Mouse (Mus musculus) gastrocnemius, postnatal 25 days (tissue): ENCODE measurements around the gene Haghl. TPM values are rescaled to one million over a fixed set of nuclear protein-coding genes. Genes with fewer than 3 reads are reported as not detected.
"Not testable (repeated sequence)": the region's sequence is repeated elsewhere in the genome, so short reads cannot be mapped to it uniquely, and the experiment has no call there.

ENCODE experiments used
- DNase-seq: peaks from one replicate; pipeline ENCODE4 v3.0.0; 2022
- total RNA-seq, 2 experiments: library from RNA; stranded (reverse); gene quantifications; 1 replicate in 1 of 2; 2 replicates in 1 of 2; pipeline ENCODE4 v1.2.3; 2021

Gene Haghl
- total RNA-seq, 2 experiments from 2014 or later = 9.0 to 10.5 TPM

DNA sequence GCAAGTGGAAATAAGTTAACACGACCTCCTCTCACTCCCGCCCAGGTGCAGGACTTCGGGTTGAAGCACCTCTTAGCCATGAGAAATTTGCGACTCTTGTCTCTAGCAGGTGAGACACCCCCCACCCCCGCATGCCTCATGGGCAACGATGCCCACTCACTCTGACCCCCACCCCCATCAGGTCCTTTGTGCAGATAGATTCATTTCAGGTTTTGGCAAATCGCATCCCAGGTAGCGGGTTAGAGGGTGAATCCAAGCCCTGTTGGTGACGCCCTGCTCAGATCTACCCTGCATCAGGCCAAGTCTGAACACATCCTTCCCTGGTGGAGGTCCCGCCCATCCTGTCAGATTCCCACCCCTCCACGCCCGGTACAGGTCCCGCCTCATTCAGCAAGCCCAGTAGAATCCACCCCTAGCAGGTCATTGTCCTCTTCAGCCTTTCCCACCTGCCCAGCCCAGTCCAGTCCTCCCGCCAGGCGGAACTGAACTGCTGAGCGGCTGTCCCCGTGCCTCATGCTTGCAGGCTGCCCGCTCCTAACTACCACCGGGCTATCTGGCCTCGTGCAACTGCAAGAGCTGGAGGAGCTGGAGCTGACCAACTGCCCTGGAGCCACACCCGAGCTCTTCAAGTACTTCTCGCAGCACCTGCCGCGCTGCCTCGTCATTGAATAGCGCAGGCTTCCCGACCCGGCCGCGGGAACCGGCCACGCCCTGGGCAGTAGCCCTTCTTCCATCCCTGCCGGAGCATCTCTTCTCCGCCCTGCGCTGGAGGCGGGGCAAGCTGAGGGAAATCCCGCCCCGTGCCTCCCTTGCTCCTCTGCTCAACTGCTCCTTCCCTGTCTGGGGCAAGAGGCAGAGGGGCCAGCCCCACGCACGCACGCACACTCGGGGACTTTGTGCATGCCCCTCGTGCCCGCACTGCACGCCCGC is 33.6 kb upstream of the Haghl start:
- no peak for DNase-seq

DNA sequence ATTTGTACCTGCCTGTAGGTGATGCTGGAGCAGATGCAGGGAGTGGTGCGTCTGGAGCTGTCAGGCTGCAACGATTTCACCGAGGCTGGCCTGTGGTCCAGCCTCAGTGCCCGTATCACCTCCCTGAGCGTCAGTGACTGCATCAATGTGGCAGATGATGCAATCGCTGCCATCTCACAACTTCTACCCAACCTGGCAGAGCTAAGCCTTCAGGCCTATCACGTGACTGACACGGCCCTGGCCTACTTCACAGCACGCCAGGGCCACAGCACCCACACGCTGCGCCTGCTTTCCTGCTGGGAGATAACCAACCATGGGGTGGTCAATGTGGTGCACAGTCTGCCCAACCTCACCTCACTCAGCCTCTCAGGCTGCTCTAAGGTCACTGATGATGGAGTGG is 32.2 kb upstream of the Haghl start:
- no peak for DNase-seq

DNA sequence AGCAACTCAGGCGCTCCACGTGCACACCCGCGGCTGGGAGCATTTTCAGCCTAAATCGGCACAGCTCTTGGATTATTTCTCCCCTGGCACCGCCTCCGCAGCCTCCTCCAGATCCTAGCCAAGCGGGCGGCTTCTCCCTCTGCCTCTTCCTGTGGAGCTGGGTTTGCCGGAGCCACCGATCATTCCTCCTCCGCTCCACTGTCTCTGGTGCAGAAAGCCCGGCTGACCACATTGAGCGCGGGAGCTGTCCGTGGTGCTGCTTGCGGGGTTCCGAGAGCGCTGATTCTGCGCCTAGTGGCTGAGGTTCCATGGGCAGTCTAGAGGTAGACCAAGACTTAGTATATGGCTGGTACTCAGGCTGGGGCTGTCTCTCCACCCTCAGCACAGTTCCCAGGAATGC is 28.0 kb upstream of the Haghl start:
- peak; percentile 55 for DNase-seq

DNA sequence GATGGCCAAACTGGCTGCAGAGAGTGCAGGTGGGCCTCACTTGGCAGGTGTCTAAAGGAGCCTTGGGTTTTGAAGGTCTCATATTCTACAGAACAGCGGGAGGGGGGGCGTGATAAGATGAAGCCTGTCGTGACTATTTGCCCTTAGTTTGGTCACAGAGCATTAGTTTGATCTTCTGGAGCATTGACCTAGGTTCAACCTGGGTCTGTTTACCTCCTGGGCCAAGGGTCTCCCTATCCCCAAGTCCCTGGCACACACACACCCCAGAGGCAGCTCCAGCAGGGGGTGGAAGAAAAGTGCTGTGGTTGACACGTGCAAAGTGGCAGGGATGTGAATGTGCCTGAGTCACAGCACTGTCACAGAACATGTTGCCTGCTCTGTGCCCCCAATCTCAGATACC is 25.4 kb upstream of the Haghl start:
- DNase-seq = no peak

DNA sequence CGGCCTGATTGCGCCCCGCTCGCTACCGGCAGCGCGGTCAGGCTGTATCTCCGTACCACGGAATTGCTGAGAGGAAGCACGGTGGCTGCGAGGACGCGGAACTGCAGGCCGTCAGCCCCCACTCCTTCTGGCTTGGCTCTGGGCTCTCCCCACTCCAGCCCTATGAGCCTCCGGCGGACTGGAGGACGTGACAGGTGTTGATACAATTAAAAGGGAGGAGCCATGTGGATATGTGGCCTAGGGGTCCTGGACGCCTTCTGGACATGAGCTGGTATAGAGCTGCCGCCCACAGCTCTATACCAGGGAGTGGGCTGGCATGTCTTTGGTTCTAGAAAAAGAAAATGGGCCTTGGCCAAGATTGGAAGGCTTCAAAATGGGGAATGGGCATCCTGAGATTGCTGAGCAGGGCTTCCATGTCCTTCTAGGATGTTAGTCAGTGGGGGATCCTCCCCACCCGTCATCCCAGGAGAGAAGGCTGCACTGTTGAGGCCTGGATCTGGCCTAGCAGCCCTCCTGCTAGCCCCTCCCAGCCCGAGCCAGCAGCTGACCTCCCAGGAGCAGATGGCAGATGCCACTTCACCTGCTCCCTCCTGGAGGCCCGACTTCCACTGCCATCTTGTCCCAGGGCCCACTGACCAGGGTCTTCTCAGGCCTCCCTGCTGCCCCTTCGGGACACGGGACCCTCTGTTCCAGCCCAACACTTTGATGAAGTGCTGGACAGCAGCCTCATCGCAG is 24.3 kb upstream of the Haghl start:
- DNase-seq = no peak

DNA sequence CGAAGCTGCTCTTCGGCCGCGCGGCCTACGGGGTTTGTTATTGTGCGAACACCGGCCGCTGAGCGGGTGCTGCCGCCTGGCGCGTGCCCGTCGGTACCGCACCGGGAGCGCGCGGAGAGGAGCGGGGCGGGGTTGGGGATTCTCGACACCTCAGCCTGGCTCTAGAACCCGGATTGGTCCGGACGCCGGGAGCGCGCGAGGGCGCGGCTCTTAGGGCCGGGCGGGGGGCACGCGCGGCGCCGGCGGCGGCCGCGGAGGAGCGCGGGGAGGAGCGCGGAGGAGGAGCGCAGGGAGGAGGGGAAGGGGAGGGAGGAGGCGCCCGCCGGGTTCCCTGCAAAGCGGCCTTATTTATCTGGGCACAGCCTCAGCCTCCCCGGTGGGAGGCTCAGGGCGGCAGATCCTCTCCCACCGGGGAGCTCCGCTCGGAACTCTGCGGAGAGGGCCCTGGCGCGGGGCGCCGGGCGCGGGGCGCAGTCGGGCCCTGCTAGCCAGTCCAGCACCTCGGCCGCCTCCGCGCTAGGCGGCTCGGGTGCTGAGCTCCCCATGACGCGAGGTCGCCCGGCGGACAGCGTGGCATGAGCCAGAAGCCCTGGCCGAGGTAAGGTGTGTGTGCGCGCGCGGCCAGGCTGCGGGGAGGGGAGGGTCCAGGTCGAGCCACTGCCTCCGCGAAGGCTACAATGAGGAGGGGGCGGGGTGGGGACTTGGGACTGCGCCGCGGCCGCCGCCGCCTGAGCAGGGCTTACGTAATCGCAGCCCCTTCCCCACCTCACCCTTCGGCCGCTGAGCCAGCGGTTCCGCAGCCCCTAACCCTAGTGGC is 23.5 kb upstream of the Haghl start, which contains the start of gene Fbxl16:
Fbxl16 (plus strand) TSS at position 297 of the 817 bp plus-strand sequence.
- DNase-seq = peak; percentile 55

DNA sequence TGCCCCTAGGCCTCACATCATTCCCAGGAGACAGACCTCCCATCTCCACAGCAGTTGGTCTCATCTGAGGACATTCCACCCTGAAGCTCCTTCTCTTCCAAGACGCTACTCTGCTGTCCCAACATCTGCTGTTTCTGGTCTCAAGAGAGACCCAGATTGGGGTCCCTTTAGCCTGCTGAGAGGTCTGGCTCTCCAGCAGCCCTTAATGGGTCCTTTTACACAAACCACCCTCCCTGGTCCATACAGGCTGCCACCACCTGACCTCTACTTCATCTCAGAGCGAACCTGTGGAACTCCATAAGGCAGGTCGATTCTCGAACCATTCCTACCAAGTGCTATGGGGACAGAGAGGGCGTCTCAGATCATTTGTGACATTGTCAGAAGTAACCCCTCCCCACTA is 22.6 kb upstream of the Haghl start:
- DNase-seq = no peak

DNA sequence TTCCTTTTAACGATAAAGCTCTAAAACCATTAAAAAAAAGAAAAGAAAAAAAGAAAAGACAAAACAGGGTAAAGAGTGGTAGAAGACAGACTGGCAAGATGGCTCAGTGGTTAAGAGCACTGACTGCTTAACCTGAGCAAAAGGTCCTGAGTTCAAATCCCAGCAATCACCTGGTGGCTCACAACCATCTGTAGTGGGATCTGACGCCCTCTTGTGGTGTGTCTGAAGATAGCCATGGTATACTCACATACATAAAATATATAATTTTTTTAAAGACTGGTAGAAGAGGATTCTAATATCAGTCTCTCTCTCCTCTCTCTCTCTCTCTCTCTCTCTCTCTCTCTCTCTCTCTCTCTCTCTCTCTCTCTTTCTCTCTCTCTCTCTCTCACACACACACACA is 22.0 kb upstream of the Haghl start:
- DNase-seq = not testable (repeated sequence)

DNA sequence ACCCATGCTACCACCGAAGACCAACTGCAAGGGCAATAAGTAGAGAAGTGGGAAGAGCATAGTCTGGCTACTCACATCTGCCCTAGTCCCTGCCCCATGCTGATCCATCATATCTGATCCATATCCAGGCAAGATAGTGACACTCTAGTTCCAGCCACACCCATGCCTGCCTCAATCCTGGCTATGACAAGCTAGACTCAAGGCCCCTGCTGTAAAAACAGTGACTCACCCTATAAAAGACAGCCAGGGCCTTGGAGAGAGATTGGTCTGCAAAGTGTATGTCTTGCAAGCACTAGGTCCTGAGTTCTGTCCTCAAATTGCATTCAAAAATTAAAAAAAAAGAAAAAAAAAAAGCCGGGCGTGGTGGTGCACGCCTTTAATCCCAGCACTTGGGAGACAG is 21.0 kb upstream of the Haghl start:
- DNase-seq = no peak

DNA sequence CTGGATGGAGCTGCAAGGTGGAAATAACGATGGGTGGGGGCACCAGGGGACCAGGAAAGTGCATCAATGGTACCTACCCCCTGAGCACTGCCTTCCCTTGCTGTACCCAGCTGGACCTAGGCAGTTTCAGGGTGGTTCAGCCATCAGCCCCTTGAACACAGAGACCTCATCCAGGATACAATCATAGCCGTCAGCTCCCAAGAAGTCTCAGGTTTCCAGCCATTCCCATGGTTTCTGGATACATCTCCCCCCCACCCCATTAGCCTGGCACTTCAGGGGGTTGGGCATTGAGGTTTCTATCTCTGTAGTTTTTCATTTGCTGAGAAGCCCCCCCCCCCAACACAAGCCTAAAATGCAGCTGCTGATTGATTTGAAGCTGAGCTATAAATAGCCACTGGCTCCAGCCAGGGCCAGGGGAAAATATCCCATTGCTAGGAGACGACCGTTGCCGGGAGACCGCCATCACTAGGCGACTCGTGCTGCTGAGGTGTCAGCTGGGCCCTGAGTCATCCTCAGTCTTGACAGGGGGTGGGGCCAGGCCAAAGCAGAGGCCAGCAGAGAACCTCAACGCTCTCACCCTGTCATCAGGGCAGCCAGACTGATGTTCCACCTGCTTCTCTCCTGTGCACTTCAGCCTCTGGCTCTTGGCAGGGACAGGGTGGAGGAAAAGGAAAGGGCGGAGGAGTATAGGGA is 17.5 kb upstream of the Haghl start:
- peak; percentile 55 for DNase-seq

DNA sequence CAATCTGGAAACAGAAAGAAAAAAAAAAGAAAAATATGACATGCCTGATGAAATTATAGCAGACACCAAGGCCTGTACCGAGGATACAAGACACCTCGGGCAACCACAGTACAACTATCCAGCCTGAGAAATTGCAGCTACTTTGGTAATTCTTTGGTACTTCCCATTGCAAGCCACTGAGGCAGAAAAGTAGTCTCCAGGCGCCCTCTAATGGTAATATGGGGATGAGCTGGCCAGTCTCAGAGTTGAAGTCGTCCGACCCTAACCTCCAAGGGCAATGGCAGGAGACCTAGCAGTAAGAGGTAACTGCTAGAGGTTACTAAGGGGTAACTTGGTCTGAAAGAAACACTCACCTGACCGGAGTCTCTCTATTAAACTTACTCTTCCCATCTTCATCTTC is 15.6 kb upstream of the Haghl start:
- no peak for DNase-seq

DNA sequence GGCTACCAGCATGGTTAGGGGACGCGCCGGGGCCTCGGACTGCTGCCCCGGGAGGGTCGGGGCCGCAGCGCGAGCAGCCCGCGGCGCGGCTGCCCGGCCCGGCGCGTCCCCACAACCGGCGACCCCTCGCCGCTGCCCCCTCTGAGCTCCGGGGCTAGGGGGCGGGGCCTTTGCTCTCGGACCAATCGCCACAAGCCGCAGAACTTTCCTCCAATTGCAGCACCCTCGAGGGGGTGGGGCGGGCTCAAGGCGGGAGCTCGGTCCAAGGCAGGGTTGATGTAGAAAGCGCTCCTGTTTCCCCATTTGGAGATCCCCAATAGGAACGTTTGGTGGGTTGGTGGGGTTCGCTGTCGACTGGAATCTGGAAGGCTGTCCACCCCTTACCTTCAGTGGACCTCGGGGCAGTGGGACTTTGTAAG is 11.5 kb upstream of the Haghl start, which contains the start of gene Metrn:
Metrn (minus strand) TSS at position 186 of the 419 bp plus-strand sequence.
- peak; percentile 89 for DNase-seq

DNA sequence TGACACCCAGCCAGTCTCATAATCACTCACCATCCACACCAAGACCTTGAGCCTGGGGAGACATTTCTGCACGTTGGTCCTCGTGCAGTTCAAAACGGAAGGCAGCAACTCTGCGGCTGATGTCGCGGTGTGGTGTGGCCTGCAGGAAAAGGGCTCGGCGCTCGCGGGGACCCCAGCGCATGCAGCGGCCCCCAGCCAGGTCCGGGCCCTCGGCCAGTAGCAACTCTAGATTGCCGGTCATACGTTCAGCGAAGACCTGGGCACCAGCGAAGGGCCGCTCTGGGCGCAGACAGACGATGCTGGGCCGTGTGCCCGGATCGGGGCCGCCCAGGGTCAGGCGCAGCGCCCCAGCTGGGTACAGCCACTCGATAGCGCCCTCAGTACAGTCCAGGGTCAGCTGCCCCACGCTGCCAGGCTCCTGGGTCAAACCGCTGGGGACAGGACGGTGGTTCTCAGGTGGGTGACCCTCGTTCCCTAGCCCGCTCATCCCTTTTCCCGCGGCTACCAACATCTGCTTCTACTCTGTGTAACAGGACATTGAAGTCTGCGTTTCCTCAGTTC is 10.8 kb upstream of the Haghl start:
- peak; percentile 76 for DNase-seq

DNA sequence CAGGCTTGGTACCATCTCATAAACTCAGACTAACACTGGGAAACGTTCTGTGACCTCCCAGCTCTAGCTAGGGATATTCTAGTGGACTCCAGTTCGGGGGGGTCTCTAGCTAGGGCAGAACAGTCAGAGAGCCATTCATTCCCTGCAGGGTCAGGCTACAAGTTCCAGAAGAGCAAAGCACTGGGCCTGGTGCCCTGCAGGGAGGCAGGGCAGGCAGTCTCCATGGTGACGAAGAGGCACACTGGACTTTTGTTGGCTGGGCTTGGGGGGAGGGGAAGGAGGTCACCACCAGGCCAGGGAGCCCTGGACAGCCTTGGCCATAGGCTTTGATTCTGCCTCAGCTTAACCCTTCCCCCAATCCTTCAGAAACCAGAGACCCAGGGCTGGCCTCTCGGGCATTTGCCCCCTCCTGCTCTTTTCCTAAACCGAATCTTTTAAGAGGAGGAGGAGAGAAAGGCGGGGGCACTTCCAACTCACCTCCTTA is 10.2 kb upstream of the Haghl start, which contains the start of gene AC134908.4:
AC134908.4 (minus strand) TSS at position 51 of the 484 bp plus-strand sequence.
- DNase-seq = no peak

DNA sequence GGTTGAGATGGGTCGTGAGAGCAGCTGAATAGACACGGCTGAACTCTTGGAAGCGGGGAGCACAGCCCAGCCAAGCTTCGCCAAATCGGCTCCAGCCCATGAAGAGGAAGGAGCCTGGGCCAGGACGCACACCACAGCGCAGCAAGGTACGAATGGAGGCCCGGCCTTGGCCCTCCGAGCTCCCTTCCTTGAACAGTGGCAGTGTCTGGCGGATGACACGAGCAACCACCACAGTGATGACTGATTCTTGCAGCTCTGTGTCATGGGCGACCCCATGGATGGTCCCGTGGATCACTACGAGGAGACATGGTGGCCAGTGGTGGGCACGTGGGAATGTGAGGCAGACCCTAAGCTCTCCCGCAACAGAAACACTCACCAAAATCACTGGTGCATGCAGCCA is 9.5 kb upstream of the Haghl start:
- DNase-seq = no peak

DNA sequence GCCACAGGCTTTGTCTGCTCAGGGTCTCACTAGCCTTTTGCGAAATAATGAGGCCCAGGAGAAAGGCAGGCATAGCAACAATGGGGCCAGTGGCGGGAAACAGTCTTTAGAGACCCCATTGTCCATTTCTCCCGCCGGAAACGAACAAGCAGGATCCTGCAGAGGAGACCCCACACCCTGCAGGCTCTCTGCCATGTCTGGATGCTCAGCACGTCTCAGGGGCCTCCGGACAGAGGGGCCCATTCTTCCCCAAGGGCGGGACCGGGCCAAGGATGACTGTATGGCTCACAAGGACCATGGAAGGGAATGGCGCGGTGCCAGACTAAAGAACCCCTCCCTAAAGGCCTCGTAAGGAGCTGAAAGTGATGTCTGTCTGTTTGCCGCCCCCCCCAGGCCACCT is 8.7 kb upstream of the Haghl start:
- no peak for DNase-seq

DNA sequence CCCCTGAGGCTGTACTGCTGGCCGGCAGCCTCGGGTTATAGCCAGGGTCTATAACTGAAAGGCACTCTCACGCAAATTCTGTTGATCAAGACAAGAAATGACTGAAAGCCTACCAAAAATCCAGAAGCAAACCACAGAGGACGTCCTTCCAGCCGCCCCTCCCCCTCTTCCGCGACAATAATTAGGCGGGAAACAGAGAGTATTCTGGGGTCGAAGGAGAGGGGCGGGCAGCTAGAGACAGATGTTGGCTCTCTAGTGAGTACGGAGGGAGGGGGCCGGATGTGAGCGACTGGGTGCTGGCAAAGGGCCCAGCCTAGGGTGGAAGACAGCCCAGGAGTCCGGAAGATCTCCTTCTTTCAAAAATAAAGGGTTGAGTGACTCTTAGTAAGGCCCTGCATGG is 7.1 kb upstream of the Haghl start, which contains the start of gene Fam173a:
Fam173a (minus strand) TSS at position 287 of the 400 bp plus-strand sequence.
- peak; percentile 76 for DNase-seq

DNA sequence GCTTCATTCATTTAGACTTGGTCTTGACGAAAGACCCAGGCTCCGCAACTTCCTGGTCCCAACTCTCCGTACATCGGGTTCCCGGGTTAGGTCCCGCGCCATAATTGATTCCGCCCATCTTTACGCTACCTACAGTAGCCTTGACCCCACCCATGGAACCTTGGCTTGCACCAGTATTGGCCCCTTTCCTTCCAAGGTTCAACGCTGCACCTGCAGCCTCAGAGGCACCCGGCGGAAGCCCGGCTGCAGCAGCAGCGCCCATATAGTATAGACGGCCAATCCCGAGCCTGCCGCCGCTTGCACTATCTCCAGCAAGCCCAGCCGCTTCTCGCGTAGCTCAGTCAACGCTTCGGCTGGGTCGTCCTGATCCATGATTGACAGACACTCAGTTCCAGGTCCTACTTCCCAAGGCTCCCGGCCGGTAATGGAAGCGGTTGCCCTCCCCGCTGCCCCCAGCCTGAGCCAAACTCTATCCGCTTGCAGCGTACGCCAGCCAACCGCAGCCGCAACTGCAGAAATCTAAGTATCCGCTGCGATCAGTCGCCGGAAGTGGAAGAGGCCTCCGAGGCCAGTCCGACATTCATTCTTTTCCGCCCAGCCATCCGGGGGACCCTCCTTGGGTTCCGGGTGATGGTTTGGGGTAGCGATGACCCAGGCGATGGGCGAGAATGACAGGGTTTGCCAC is 6.5 kb upstream of the Haghl start:
- DNase-seq = peak; percentile 77

DNA sequence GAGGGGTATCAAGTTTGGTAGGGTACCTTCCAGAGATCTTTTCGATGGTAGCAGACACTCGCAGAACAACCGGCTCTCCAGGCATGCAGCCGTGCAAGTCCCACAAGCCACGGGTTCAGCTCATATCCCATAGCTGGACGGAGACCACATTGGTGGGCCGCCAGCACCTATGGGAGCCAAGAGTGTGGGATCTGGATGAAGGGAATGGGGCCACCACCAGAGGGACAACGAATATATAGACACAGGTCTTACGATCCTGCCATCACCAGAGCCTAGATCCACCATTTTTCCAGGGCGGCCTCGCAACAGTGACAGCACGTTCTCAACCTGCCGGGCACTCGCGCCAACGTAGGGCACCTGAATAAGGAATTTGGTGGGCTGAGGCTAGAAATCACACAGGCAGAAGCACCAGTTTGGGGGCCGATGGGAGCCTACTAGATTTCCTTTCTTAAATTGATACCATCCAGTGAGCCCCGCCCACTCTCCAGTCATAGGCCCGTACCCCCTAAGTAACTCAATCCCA is 5.9 kb upstream of the Haghl start:
- DNase-seq = no peak
